Mouse (Mus musculus) stomach, postnatal 0 days (tissue): ENCODE data around the gene B4galt1.

Experiments
- CTCF ChIP-seq: IDR thresholded peaks from 2 replicates; pipeline ENCODE4 v1.5.1; 2016; ENCODE audit warnings: antibody characterized with exemption, low read depth, mild to moderate bottlenecking, moderate library complexity
- EP300 ChIP-seq: optimal IDR thresholded peaks from 2 replicates; pipeline ENCODE3; 2016; ENCODE audit warnings: antibody characterized with exemption

DNA sequence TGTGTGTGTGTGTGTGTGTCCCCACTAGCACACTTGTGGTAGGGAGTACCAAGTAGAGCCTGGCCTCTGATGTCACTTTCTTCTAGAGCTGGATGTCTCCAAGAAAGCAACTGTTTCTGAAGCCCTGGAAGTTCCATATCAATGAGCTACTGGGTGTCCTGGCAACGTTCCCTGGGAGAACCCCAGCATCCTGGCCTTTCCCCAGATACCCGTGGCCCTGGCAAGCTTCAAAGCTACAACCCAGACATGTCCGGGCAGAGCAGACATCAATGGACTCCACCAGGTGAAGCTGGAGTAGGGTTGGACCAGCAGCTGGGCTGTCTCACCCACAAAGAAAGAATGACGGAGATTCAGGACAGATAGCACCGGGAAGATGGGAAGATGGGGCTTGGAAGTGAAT, 37.4 kb upstream of the B4galt1 start:
- TF ChIP-seq CTCF (no peak), EP300 (no peak)
